Mouse (Mus musculus): ENCODE data around the gene Lypd6b.

The Lypd6b gene

DNA sequence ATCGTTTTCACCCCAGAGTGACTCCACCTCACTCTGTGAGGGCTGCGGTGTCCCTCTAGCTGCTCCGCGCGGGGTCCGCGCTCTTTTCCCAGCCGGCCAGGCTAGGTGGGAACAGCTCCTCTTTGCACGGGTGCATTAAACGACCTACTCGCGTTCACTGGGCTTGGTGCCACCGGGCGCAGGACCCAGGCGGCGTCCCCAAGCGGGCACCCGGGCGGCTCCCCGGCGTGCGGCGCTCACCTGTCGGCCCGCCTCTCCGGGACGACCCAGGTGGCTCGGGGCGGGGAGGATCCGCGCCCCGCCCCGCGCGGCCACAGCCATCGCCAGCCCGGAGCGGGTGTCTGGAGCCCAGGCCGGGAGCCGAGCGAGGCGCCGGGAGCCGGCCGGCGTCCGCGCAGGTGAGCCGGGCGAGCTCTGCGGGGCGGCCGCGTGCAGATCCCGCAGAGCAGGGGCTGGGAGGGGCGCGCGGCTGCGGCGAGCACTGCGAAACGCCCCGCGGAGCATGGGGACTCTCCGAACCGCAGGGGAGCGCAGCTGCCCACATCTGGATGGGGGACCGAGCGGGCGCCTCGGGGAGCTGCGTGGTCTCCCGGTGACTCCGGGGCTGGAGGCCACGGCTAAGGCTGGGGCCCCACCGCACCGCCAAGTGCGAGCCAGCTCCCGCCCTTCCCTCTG is at the start of gene Lypd6b:
Gene Lypd6b (plus strand): TSS at position 313 of the 675 bp plus-strand sequence.
- peak; percentile 40 to 50 for DNase-seq (ENCODE audit: low spot score in 2 of 2)

GRCm38 (mm10) chr2:49739046-49739445 is 48.4 kb upstream of the Lypd6b start:
- DNase-seq (ENCODE audit: low spot score in 2 of 2) = peak in 1 of 2 experiments; percentile 28

DNA sequence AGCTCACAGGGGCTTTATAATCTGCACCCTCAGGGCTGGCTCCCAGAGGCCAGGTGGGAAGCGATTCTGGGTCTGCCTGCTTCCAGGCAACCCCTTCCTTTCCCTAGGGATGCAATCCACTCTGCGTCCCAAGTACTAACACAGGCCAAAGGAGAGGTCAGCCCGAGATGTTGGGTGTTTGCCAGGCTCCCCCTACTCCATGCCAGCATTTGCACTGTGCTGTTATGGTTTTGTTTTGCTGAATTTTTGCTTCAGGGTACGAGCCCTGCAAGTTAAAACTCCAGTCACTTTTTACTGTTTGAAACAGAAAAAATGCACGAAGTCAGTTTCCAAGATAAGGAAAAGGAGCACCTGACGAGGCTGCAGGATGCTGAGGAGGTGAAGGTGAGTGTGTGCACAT is 46.5 kb upstream of the Lypd6b start:
- no peak for DNase-seq (ENCODE audit: low spot score in 2 of 2)

DNA sequence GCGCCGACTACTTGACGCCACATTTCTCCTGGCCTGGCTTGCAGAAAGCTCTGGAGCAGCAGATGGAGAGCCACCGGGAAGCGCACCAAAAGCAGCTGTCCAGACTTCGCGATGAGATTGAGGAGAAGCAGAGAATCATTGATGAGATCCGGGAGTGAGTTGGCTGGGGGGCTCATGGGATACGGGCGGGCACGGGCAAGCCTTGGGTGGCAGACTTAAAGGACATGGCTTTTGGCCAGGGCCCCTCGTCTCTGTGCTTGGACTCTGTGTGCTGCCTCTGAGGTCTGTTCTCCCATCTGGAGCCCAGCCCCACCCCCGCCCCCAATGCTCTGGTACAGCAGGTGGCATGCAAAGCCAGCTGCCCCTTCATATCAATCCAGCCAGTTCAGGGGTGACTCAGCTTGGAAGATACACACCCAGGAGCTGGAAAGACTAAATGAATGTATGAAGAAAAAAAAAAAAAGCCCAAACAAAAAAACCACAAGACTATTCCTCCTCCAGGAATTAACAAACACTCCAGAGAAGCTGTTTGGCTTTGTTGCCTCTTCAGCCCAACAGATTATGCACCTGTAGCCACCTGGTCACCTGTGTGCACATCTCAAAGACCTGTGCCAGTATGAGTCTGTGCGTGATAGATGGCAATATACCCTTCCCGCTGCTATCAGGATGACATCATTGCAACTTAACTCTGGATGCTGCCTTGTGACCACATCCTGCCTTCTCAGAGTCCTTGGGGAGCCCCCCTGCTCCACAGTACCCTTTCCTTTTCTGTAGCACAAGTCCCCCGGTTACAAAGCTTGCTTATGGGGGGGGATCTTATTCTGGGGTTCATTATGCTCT is 45.4 kb upstream of the Lypd6b start:
- no peak for DNase-seq (ENCODE audit: low spot score in 2 of 2)

DNA sequence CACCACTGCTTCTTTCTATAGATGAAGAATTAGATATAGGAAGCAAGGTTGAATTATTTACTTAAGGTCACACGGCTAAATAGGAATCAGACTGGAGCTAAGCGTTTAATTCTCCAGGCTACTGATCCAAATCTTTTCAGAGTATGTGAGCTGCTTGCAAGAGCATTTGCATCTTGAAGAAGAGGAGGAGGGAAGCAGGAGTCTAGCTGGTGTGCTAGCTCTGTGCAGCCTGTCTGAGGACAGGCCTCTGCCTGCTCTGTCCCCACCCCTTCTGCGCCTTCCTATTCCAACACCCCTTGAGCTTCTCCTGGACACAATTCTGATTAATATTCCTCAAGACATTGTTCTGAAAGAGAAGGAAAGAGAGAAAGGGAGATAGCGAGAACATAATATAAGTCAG is 44.6 kb upstream of the Lypd6b start:
- no peak for DNase-seq (ENCODE audit: low spot score in 2 of 2)

GRCm38 (mm10) chr2:49743775-49744174 is 43.7 kb upstream of the Lypd6b start:
- no peak for DNase-seq (ENCODE audit: low spot score in 2 of 2)

- peak in 1 of 2 experiments; percentile 55 for DNase-seq (ENCODE audit: low spot score in 2 of 2)
Observed at GRCm38 (mm10) chr2:49744251-49745093, 43.0 kb upstream of the Lypd6b start.

- DNase-seq (ENCODE audit: low spot score in 2 of 2) = no peak
Observed at GRCm38 (mm10) chr2:49745094-49745781, 42.2 kb upstream of the Lypd6b start.

DNA sequence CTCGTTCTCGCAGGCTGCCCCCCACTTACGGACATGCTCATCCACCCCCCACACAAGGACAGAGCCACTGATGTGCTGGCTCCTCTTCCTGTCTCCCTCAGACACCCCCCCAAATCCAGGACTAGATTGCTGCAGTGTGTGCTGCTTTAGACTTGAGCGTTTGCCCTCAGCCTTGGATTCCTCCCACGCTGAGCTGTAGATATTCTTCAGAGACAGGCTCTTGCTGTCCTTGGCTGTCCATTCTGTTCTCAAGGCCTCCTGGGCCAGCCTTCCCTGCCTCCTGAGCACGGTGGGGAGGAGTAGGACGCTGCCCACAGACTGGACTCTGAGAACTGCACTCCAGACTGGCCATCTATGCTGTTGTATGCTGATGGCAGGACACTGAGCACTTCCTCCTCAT is 40.5 kb upstream of the Lypd6b start:
- DNase-seq (ENCODE audit: low spot score in 2 of 2) = no peak

DNA sequence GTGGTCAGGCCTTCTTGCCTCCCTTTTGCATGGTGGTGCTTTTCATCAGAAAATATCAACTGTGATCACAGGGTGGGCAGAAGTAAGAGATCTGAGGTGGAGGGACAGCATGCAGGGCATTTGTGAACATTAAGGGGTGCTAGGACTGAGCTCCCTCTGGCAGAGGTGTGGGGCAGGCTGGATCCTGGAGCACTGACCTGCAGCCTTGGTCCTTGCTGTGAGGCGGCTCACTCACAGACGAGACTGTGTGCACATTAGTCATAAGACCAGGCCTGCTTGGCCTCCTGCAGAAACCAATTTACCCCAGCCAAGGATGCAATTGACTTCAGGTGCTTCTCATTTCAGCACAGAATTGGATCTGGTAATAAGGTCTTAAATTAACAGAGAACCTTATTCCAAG is 39.8 kb upstream of the Lypd6b start:
- DNase-seq (ENCODE audit: low spot score in 2 of 2) = no peak

DNA sequence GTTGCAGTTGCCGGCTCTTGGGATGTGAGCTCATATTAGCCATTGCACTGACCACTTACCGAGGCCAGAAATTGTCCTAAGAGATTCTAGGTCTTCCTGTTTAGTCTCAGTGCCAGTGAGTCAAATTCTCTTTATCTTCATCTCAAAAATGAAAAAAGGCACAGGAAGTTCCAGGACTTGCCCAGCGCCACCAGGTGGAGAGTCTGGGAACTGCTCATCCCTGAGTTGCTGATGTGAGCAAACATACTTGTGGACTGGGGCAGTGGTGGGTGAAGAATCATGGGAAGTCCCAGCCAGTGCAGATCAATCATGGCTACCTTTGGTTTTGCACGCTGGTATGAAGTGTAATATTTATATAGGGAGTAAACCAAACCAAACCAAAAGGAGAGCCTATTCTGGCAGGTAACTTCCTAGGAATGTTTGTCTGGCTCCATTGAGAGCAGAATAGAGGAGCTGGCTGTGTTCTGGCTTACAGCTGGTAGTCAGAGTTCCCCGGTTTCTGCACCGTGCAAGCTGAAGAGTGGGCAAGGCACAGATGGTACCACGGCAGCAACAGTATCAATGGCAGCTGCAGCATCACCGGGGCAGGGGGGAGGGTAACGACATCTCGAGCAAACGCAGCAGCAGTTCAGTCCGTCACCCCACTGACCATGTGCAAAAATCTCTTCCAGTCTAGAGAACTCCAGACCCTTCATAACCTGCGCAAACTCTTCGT is 38.7 kb upstream of the Lypd6b start:
- no peak for DNase-seq (ENCODE audit: low spot score in 2 of 2)

DNA sequence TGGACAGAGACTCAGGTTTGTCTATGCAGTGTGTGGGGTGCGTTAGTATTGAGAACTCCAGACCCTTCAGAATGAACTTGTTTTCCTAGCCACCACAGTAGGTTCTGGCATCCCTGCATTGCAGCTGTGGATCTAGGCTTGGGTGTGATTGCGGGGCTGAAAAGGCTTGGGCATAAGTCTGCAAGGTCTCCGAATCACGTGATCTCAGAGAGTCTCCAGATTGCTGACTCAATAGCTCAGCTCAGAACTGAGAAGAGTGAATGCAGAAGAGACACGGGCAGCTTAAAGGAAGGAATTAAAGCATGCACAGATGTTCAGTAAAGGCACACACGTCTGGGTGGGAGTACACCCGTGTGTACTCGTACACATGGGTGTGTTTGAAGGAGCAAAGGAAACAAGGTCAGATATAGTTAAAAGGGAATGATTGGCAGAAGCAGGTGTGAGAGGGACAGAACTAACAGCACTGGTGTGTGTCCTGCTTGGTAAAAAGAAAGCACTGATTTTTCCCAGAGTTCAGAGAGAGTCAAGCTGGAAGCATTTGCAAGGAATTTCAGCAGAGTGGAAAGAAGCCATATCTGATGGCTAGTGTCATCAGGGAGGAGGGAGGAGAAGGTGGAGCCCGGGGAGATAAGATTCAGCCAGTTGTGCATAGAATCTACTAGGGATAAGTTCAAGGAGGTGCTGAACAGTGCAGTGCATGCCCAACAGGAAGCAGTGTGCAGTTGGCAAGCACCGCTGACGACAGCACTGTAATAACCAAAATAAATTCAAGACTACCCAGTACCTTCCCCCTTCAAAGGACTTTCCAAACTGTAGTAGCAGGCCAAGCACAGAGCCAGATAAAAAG is 37.5 kb upstream of the Lypd6b start:
- DNase-seq (ENCODE audit: low spot score in 2 of 2) = no peak

- DNase-seq (ENCODE audit: low spot score in 2 of 2) = no peak
Observed at GRCm38 (mm10) chr2:49751544-49752210, 35.8 kb upstream of the Lypd6b start.

GRCm38 (mm10) chr2:49752211-49752607 is 35.3 kb upstream of the Lypd6b start:
- no peak for DNase-seq (ENCODE audit: low spot score in 2 of 2)

DNA sequence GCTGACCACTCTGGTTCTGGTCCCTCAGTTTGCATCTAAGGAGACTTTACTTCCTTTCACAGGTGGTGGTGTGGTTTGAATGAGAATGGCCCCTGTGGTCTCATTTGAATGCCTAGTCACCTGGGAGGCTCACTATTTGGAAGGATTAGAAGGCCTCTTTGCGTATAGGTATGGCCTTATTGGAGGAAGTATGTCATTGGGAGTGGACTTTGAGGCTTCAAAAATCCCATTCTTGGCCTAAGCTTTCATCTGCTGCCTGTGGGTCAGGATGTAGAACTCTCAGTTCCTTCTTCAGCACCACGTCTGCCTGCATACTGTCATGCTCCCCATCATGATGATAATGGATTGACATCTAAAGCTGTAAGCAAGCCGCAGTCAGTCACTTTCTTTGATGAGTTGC is 34.4 kb upstream of the Lypd6b start:
- DNase-seq (ENCODE audit: low spot score in 2 of 2) = no peak

DNA sequence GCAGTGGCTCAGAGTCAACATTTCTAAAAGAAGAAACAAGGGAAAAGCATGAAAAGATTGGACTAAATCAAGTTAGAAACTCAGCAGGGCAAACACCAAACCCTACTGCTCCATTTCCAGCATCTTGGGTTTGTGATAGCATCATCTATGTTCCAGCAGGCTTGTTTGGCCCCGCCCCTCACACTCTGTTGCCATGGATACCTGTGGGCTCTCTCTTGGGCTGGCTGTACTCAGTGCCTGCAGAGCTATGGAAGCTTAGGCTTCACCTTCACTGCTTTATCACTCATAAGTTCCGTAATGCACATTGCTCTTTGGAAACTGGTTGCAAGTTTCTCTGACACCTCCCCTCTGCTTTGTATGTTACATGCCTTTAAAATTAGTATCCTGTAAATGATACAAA is 32.4 kb upstream of the Lypd6b start:
- no peak for DNase-seq (ENCODE audit: low spot score in 2 of 2)

- DNase-seq (ENCODE audit: low spot score in 2 of 2) = no peak
Observed at GRCm38 (mm10) chr2:49757616-49758015, 29.9 kb upstream of the Lypd6b start.

- no peak for DNase-seq (ENCODE audit: low spot score in 2 of 2)
Observed at GRCm38 (mm10) chr2:49764331-49764946, 23.0 kb upstream of the Lypd6b start.

GRCm38 (mm10) chr2:49768916-49769315 is 18.6 kb upstream of the Lypd6b start:
- no peak for DNase-seq (ENCODE audit: low spot score in 2 of 2)

Measured in urinary bladder, postnatal 36 days (tissue).